Comparison of ENCODE assay signal across 8 mouse cellular contexts in genomic region chr5:64289202-64290060, GRCm38 (mm10).
A peak's percentile ranks its signal among the peaks of the same experiment; 100 is the strongest.
DNase-seq lines count a peak whose midpoint lies in the region; ATAC-seq and TF ChIP-seq lines count a peak whose summit lies in the region.

No protein-coding gene starts in this region.

- H3K9ac ChIP-seq in hindbrain, embryonic 11.5 days (ENCODE audit: low read depth, low read length): no peak overlapping the region
- H3K9ac ChIP-seq in lung, embryonic 16.5 days (ENCODE audit: low read length): 0 out of 2 replicates have a peak overlapping the region, but pooled peaks have one; percentile 8

- H3K9me3 ChIP-seq in hindbrain, embryonic 11.5 days (ENCODE audit: control insufficient read depth, low read length): no peaks in the 10 kb centered on the region
- H3K9me3 ChIP-seq in lung, embryonic 16.5 days (ENCODE audit: control insufficient read depth, low read length): no peaks in the 10 kb centered on the region

- no peak for TF ChIP-seq POLR2A in cerebellum, adult 2 months (IDR thresholded peaks at IDR 0.05; ENCODE audit: borderline replicate concordance, insufficient read depth, low read length)

- H3K36me3 ChIP-seq in hindbrain, embryonic 11.5 days (ENCODE audit: control insufficient read depth, insufficient read depth, low read length): no peaks in the 10 kb centered on the region
- peaks cover 7% of the 10 kb centered on the region for H3K36me3 ChIP-seq in lung, embryonic 16.5 days (ENCODE audit: control insufficient read depth, insufficient read depth, low read length)

- H3K4me3 ChIP-seq in cerebellum, adult 2 months (replicated peaks; ENCODE audit: insufficient read depth, low read depth, low read length): no peak overlapping the region
- H3K4me3 ChIP-seq in hindbrain, embryonic 11.5 days (ENCODE audit: low read depth, low read length): no peak overlapping the region
- H3K4me3 ChIP-seq in lung, embryonic 16.5 days (ENCODE audit: low read length): no peak overlapping the region

- no peaks in the 10 kb centered on the region for H3K4me1 ChIP-seq in cerebellum, adult 2 months (ENCODE audit: control insufficient read depth, insufficient read depth, low read length)
- H3K4me1 ChIP-seq in hindbrain, embryonic 11.5 days (replicated peaks; ENCODE audit: control insufficient read depth, insufficient read depth, low read length): no peaks in the 10 kb centered on the region
- peaks cover 14% of the 10 kb centered on the region for H3K4me1 ChIP-seq in lung, embryonic 16.5 days (replicated peaks; ENCODE audit: control insufficient read depth, insufficient read depth, low read length)

- peak; percentile 78 for TF ChIP-seq CTCF in cerebellum, adult 2 months (IDR thresholded peaks at IDR 0.05; ENCODE audit: borderline replicate concordance, insufficient read depth, low read depth, low read length)

- peak; percentile 72 for DNase-seq in Muller cell, postnatal 12 days (ENCODE audit: inconsistent ontology term)
- peak; percentile 68 to 71 for DNase-seq in cerebellum, adult 2 months
- DNase-seq in hindbrain, embryonic 11.5 days (ENCODE audit: low spot score): peak; percentile 80
- DNase-seq in layer of hippocampus, adult 9-11 months: peak; percentile 85
- DNase-seq in ovary, postnatal 36 days (ENCODE audit: low spot score): peak; percentile 80
- peak; percentile 53 to 75 for DNase-seq in thymus, postnatal 10 days (ENCODE audit: low spot score in 2 of 2)

- H3K27me3 ChIP-seq in cerebellum, adult 2 months (ENCODE audit: control insufficient read depth, insufficient read depth, low read length): no peaks in the 10 kb centered on the region
- H3K27me3 ChIP-seq in hindbrain, embryonic 11.5 days (ENCODE audit: control insufficient read depth, insufficient read depth, low read length): no peaks in the 10 kb centered on the region
- H3K27me3 ChIP-seq in lung, embryonic 16.5 days (ENCODE audit: control insufficient read depth, insufficient read depth, low read depth, low read length): no peaks in the 10 kb centered on the region

- WGBS in cerebellum, adult 2 months: 41% methylated on average over 5 of the region's 5 CpGs
- 67% methylated on average over 5 of the region's 5 CpGs for WGBS in hindbrain, embryonic 11.5 days
- 48% methylated on average over 5 of the region's 5 CpGs for WGBS in lung, embryonic 16.5 days

- ATAC-seq in frontal cortex, adult (ENCODE audit: low TSS enrichment): peak; percentile 92
- peak; percentile 71 for ATAC-seq in hindbrain, embryonic 11.5 days (ENCODE audit: low FRiP score)
- ATAC-seq in lung, embryonic 16.5 days (ENCODE audit: low read depth): peak; percentile 85

- no peak overlapping the region for H3K4me2 ChIP-seq in hindbrain, embryonic 11.5 days (replicated peaks; ENCODE audit: low read depth, low read length)
- H3K4me2 ChIP-seq in lung, embryonic 16.5 days (ENCODE audit: low read depth, low read length): no peak overlapping the region

- H3K27ac ChIP-seq in cerebellum, adult 2 months (ENCODE audit: insufficient read depth, low read length): no peak overlapping the region
- no peak overlapping the region for H3K27ac ChIP-seq in hindbrain, embryonic 11.5 days (ENCODE audit: low read depth, low read length)
- peak overlapping the region; percentile 5; the same call in 1 of the 2 replicates for H3K27ac ChIP-seq in lung, embryonic 16.5 days (ENCODE audit: low read length)
